Mouse (Mus musculus) G1E (cell line): Measurements from ENCODE around the gene Fcer2a. TPM values are rescaled to one million over a fixed set of nuclear protein-coding genes. Genes with fewer than 3 reads are reported as not detected.

Experiments used
- ATAC-seq: 2 replicates; pipeline ENCODE4 v1.8.0; 2016; ENCODE audit warnings: mild to moderate bottlenecking; ENCODE audit not compliant: insufficient number of reproducible peaks, poor library complexity, low FRiP score, severe bottlenecking; ENCODE audit errors: extremely low read depth
- DNase-seq: peaks from one replicate; pipeline ENCODE4 v3.0.0; 2012; ENCODE audit warnings: low spot score
- H3K27me3 ChIP-seq: 2 replicates; pipeline ENCODE4 v1.6.1; 2012; ENCODE audit warnings: mild to moderate bottlenecking, low read length, inconsistent platforms; ENCODE audit not compliant: insufficient read depth
- H3K36me3 ChIP-seq: replicated peaks from 2 replicates; pipeline ENCODE3; 2012; ENCODE audit warnings: mild to moderate bottlenecking, inconsistent platforms
- H3K4me1 ChIP-seq: 2 replicates; pipeline ENCODE4 v1.6.1; 2012; ENCODE audit warnings: low read depth, low read length, inconsistent platforms, mixed read lengths; ENCODE audit not compliant: insufficient read depth
- H3K4me3 ChIP-seq: 2 replicates; pipeline ENCODE4 v1.5.1; 2012; ENCODE audit warnings: low read depth, mild to moderate bottlenecking, inconsistent platforms, low read length, moderate library complexity, mixed read lengths
- H3K9me3 ChIP-seq: replicated peaks from 2 replicates; pipeline ENCODE4 v1.6.1; 2012; ENCODE audit warnings: inconsistent platforms
- CTCF ChIP-seq: IDR thresholded peaks from 2 replicates; pipeline ENCODE4 v1.5.1; 2012; ENCODE audit warnings: low read depth, low read length, inconsistent platforms, mixed read lengths
- GATA1 ChIP-seq: IDR thresholded peaks from 2 replicates; pipeline ENCODE4 v1.6.1; 2012; ENCODE audit warnings: borderline replicate concordance, low read length, inconsistent platforms, mixed read lengths
- GATA2 ChIP-seq: IDR thresholded peaks from 2 replicates; pipeline ENCODE4 v1.6.1; 2012; ENCODE audit warnings: low read depth, low read length, inconsistent platforms, borderline replicate concordance
- POLR2AphosphoS5 ChIP-seq: IDR thresholded peaks from 2 replicates; pipeline ENCODE4 v1.6.1; 2012; ENCODE audit warnings: low read depth, low read length, inconsistent platforms; ENCODE audit not compliant: insufficient replicate concordance
- TAL1 ChIP-seq: conservative IDR thresholded peaks from 2 replicates; pipeline ENCODE4 v1.6.1; 2012; ENCODE audit warnings: low read depth, low read length, inconsistent platforms, mixed read lengths
- polyA plus RNA-seq: library from polyadenylated mRNA; stranded (reverse); fragments of >175 nt; gene quantifications from 2 replicates; pipeline ENCODE4 v1.2.3, GENCODE M21; 2012
- total RNA-seq, 2 experiments: library from RNA; stranded (forward) in 1 of 2; stranded (reverse) in 1 of 2; fragments of 200-1000 nt in 1 of 2; fragments of >200 nt in 1 of 2; fragmentation: Nextera tagmentation in 1 of 2; gene quantifications; 2 replicates each; pipeline ENCODE4 v1.2.3; 2014 to 2017

Fcer2a gene
- total and polyA plus RNA-seq, 3 experiments = not detected

DNA sequence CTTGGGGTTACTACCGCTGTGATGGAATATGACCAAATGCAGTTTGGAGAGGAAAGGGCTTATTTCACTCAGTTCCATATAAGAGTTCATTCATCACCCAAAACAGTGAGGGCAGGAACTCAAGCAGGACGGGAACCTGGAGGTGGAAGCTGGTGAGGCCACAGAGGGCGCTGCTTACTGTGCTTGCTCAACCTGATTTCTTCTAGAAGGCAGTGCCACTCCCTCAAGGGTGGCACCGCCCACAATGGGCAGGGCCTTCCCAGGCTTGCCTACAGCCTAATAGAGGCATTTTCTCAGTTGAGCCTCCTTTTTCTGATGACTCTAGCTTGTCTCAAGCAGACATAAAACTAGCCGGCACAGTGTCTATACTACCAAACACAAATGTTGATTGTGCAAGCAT lies 48.2 kb downstream of the Fcer2a start:
- TF ChIP-seq GATA2 (no peak), TAL1 (no peak), GATA1 (no peak), CTCF (no peak), POLR2AphosphoS5 (no peak)
- no peak overlapping the region for H3K4me3 ChIP-seq
- ATAC-seq = peak; percentile 72
- H3K36me3 ChIP-seq = peaks cover 32% of the 10 kb centered on the region
- peaks cover 8% of the 10 kb centered on the region for H3K4me1 ChIP-seq
- H3K9me3 ChIP-seq = no peaks in the 10 kb centered on the region
- H3K27me3 ChIP-seq = peaks cover 20% of the 10 kb centered on the region
- DNase-seq = no peak

Other genes with a start within 250 kb of the Fcer2a start
- gene Pex11g, start 226.5 kb downstream of the Fcer2a start, total RNA-seq (2014; fragmentation: Nextera tagmentation) = 5.0 and 5.6 TPM in 2 replicates
- 1.9 and 2.1 TPM in 2 replicates for gene Pex11g, start 226.5 kb downstream of the Fcer2a start, total RNA-seq (2017)
- gene Pex11g, start 226.5 kb downstream of the Fcer2a start, polyA plus RNA-seq = 1.1 and 1.2 TPM in 2 replicates
- not detected in 2 replicates for gene Tex45, start 223.3 kb downstream of the Fcer2a start, total RNA-seq (2014; fragmentation: Nextera tagmentation)
- gene Tex45, start 223.3 kb downstream of the Fcer2a start, total RNA-seq (2017) = 0.11 TPM in 1 of 2 replicates, not detected in the other
- gene Tex45, start 223.3 kb downstream of the Fcer2a start, polyA plus RNA-seq = not detected in 2 replicates
- gene Zfp358, start 201.0 kb downstream of the Fcer2a start, total RNA-seq (2014; fragmentation: Nextera tagmentation) = 25.7 and 26.6 TPM in 2 replicates
- 6.6 and 7.4 TPM in 2 replicates for gene Zfp358, start 201.0 kb downstream of the Fcer2a start, total RNA-seq (2017)
- gene Zfp358, start 201.0 kb downstream of the Fcer2a start, polyA plus RNA-seq = 19.2 and 22.7 TPM in 2 replicates
- gene Mcoln1, start 193.7 kb downstream of the Fcer2a start, total RNA-seq (2014; fragmentation: Nextera tagmentation) = 42.4 and 43.6 TPM in 2 replicates
- 41.5 and 46.9 TPM in 2 replicates for gene Mcoln1, start 193.7 kb downstream of the Fcer2a start, total RNA-seq (2017)
- gene Mcoln1, start 193.7 kb downstream of the Fcer2a start, polyA plus RNA-seq = 144 and 171 TPM in 2 replicates
- 39.8 and 61.5 TPM in 2 replicates for gene Pnpla6, start 178.8 kb downstream of the Fcer2a start, total RNA-seq (2014; fragmentation: Nextera tagmentation)
- 33.9 and 34.3 TPM in 2 replicates for gene Pnpla6, start 178.8 kb downstream of the Fcer2a start, total RNA-seq (2017)
- gene Pnpla6, start 178.8 kb downstream of the Fcer2a start, polyA plus RNA-seq = 21.4 and 25.1 TPM in 2 replicates
- not detected in 2 replicates for gene C330021F23Rik, start 126.2 kb downstream of the Fcer2a start, total RNA-seq (2014; fragmentation: Nextera tagmentation)
- 0.49 and 1.2 TPM in 2 replicates for gene C330021F23Rik, start 126.2 kb downstream of the Fcer2a start, total RNA-seq (2017)
- gene C330021F23Rik, start 126.2 kb downstream of the Fcer2a start, polyA plus RNA-seq = not detected in 2 replicates
- not detected in 2 replicates for gene Camsap3, start 106.9 kb downstream of the Fcer2a start, total RNA-seq (2014; fragmentation: Nextera tagmentation)
- gene Camsap3, start 106.9 kb downstream of the Fcer2a start, total RNA-seq (2017) = not detected in 2 replicates
- not detected in 2 replicates for gene Camsap3, start 106.9 kb downstream of the Fcer2a start, polyA plus RNA-seq
- gene Xab2, start 72.9 kb downstream of the Fcer2a start, total RNA-seq (2014; fragmentation: Nextera tagmentation) = 35.4 and 38.8 TPM in 2 replicates
- gene Xab2, start 72.9 kb downstream of the Fcer2a start, total RNA-seq (2017) = 47.1 and 48.4 TPM in 2 replicates
- 47.9 and 48.9 TPM in 2 replicates for gene Xab2, start 72.9 kb downstream of the Fcer2a start, polyA plus RNA-seq
- gene Pet100, start 72.6 kb downstream of the Fcer2a start, total RNA-seq (2014; fragmentation: Nextera tagmentation) = 25.8 and 52.9 TPM in 2 replicates
- 116 and 136 TPM in 2 replicates for gene Pet100, start 72.6 kb downstream of the Fcer2a start, total RNA-seq (2017)
- gene Pet100, start 72.6 kb downstream of the Fcer2a start, polyA plus RNA-seq = 17.7 and 22.2 TPM in 2 replicates
- not detected in 2 replicates for gene Pcp2, start 68.6 kb downstream of the Fcer2a start, total RNA-seq (2014; fragmentation: Nextera tagmentation)
- 0.38 TPM in 1 of 2 replicates, not detected in the other for gene Pcp2, start 68.6 kb downstream of the Fcer2a start, total RNA-seq (2017)
- not detected in 2 replicates for gene Pcp2, start 68.6 kb downstream of the Fcer2a start, polyA plus RNA-seq
- gene Stxbp2, start 63.2 kb downstream of the Fcer2a start, total RNA-seq (2014; fragmentation: Nextera tagmentation) = 224 and 287 TPM in 2 replicates
- 181 and 203 TPM in 2 replicates for gene Stxbp2, start 63.2 kb downstream of the Fcer2a start, total RNA-seq (2017)
- gene Stxbp2, start 63.2 kb downstream of the Fcer2a start, polyA plus RNA-seq = 399 and 514 TPM in 2 replicates
- gene Retn, start 38.4 kb downstream of the Fcer2a start, total RNA-seq (2014; fragmentation: Nextera tagmentation) = not detected in 2 replicates
- gene Retn, start 38.4 kb downstream of the Fcer2a start, total RNA-seq (2017) = not detected in 2 replicates
- gene Retn, start 38.4 kb downstream of the Fcer2a start, polyA plus RNA-seq = not detected in 2 replicates
- gene Mcemp1, start 28.4 kb downstream of the Fcer2a start, total RNA-seq (2014; fragmentation: Nextera tagmentation) = not detected in 2 replicates
- gene Mcemp1, start 28.4 kb downstream of the Fcer2a start, total RNA-seq (2017) = 0.11 TPM in 1 of 2 replicates, not detected in the other
- not detected in 2 replicates for gene Mcemp1, start 28.4 kb downstream of the Fcer2a start, polyA plus RNA-seq
- not detected in 2 replicates for gene Fcor, start 21.8 kb downstream of the Fcer2a start, total RNA-seq (2014; fragmentation: Nextera tagmentation)
- not detected in 2 replicates for gene Fcor, start 21.8 kb downstream of the Fcer2a start, total RNA-seq (2017)
- not detected in 2 replicates for gene Fcor, start 21.8 kb downstream of the Fcer2a start, polyA plus RNA-seq
- gene Trappc5, start 17.9 kb downstream of the Fcer2a start, total RNA-seq (2014; fragmentation: Nextera tagmentation) = 12.9 and 15.5 TPM in 2 replicates
- 22.3 and 24.4 TPM in 2 replicates for gene Trappc5, start 17.9 kb downstream of the Fcer2a start, total RNA-seq (2017)
- 16.5 and 20.2 TPM in 2 replicates for gene Trappc5, start 17.9 kb downstream of the Fcer2a start, polyA plus RNA-seq
- gene Clec4g, start 26.5 kb upstream of the Fcer2a start, total RNA-seq (2014; fragmentation: Nextera tagmentation) = not detected in 2 replicates
- 0.11 TPM in 1 of 2 replicates, not detected in the other for gene Clec4g, start 26.5 kb upstream of the Fcer2a start, total RNA-seq (2017)
- not detected in 2 replicates for gene Clec4g, start 26.5 kb upstream of the Fcer2a start, polyA plus RNA-seq
- gene Cd209a, start 54.8 kb upstream of the Fcer2a start, total RNA-seq (2014; fragmentation: Nextera tagmentation) = not detected in 2 replicates
- 0.17 TPM in 1 of 2 replicates, not detected in the other for gene Cd209a, start 54.8 kb upstream of the Fcer2a start, total RNA-seq (2017)
- not detected in 2 replicates for gene Cd209a, start 54.8 kb upstream of the Fcer2a start, polyA plus RNA-seq
- gene Cd209e, start 160.1 kb upstream of the Fcer2a start, total RNA-seq (2014; fragmentation: Nextera tagmentation) = not detected in 2 replicates
- not detected in 2 replicates for gene Cd209e, start 160.1 kb upstream of the Fcer2a start, total RNA-seq (2017)
- not detected in 2 replicates for gene Cd209e, start 160.1 kb upstream of the Fcer2a start, polyA plus RNA-seq
- gene Cd209d, start 184.4 kb upstream of the Fcer2a start, total RNA-seq (2014; fragmentation: Nextera tagmentation) = not detected in 2 replicates
- not detected in 2 replicates for gene Cd209d, start 184.4 kb upstream of the Fcer2a start, total RNA-seq (2017)
- gene Cd209d, start 184.4 kb upstream of the Fcer2a start, polyA plus RNA-seq = not detected in 2 replicates
- gene Cd209b, start 232.7 kb upstream of the Fcer2a start, total RNA-seq (2014; fragmentation: Nextera tagmentation) = not detected in 2 replicates
- 0.05 and 0.12 TPM in 2 replicates for gene Cd209b, start 232.7 kb upstream of the Fcer2a start, total RNA-seq (2017)
- not detected in 2 replicates for gene Cd209b, start 232.7 kb upstream of the Fcer2a start, polyA plus RNA-seq